Mouse (Mus musculus) left cerebral cortex, adult 2 months (tissue): ENCODE measurements around the gene Vcp. TPM values are rescaled to one million over a fixed set of nuclear protein-coding genes. Genes with fewer than 3 reads are reported as not detected.
"Not testable (repeated sequence)": the region's sequence is repeated elsewhere in the genome, so short reads cannot be mapped to it uniquely, and the experiment has no call there.

Experiments
- DNase-seq, 2 experiments: peaks; one replicate each; pipeline ENCODE4 v3.0.0; 2021 to 2022; ENCODE audit warnings: low spot score in 2 of 2, mixed read lengths in 1 of 2; ENCODE audit errors: extremely low spot score in 1 of 2
- H3K27ac ChIP-seq: fragments of 200-600 bp; 2 replicates; pipeline ENCODE4 v1.8.1; 2022
- H3K4me3 ChIP-seq: fragments of 200-600 bp; 2 replicates; pipeline ENCODE4 v1.8.1; 2022
- CTCF ChIP-seq: fragments of 200-600 bp; IDR thresholded peaks from 2 replicates; pipeline ENCODE4 v1.8.1; 2022; ENCODE audit warnings: antibody characterized with exemption, mild to moderate bottlenecking, moderate library complexity
- intact Hi-C: fragments of 180-260 bp; cut with DNase I; formaldehyde crosslinking; loops from one replicate; pipeline ENCODE4 v1.15.1; 2025
- long read RNA-seq, 2 experiments: library from polyadenylated mRNA; stranded (forward); transcript quantifications; one replicate each; pipeline ENCODE4 v2.0.0; 2021; ENCODE audit warnings: borderline mapping rate in 2 of 2
- total RNA-seq, 2 experiments: library from RNA; stranded (reverse); gene quantifications; 2 replicates each; pipeline ENCODE4 v1.2.3; 2021

Vcp gene
- 100 to 1,000 TPM; 179 to 186 TPM for total RNA-seq
- long read RNA-seq, experiment 1, transcript Vcp-201 (17 exons, 3,316 nt) = major isoform, 317 of 346 reads
- long read RNA-seq, experiment 1, partial matches to known transcripts = 12 of 346 reads
- long read RNA-seq, experiment 1, other reads (novel, unspliced or antisense) = 17 of 346 reads
- long read RNA-seq, experiment 2, transcript Vcp-201 (17 exons, 3,316 nt) = major isoform, 200 of 218 reads
- long read RNA-seq, experiment 2, partial matches to known transcripts = 9 of 218 reads
- long read RNA-seq, experiment 2, other reads (novel, unspliced or antisense) = 9 of 218 reads

DNA sequence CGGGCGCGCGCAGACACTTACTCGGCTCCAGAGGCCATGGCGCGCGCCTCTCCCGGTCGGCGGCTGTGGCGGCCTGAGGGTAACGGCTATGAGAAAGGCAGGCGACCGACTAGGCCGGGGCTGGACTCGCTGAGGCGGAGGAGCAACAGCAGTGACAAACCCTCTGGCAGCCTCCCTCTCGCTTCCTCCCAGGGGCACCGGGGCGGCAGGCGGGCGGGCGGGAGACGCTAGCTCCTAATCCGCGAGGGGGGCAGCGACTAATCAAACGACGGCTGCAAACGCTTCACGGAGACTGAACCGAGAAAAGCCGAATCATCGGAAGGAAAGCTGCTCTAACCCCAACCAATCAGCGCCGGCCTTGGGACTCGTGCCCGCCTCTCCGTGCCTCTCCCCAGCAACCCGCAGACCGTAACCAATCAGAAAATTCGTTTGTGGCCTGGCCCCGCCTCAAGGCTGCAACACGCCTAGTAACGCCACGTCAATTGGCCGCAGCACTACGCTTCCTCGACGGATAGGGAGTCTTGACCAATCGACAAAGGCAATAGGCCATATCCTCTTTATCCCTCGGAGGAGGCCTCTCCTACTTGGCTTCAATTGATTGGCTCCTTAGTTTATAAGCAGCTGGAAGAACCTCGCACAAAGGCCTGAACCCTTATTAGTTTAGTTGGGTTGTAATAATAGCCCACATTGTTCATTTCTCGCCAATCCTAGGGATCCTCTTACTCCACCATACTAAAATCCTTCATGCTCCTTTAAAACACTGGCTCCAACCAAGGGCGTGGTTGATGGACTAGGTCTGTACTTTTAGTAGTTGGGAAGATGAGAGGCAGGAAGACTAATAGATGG is at the start of gene Vcp:
Vcp (minus strand) TSS at position 367 of the 846 bp plus-strand sequence.
- DNase-seq = peak; percentile 99
- intact Hi-C loops = not testable (repeated sequence)
- H3K27ac ChIP-seq = peak within 1 kb of the TSS; percentile 97

DNA sequence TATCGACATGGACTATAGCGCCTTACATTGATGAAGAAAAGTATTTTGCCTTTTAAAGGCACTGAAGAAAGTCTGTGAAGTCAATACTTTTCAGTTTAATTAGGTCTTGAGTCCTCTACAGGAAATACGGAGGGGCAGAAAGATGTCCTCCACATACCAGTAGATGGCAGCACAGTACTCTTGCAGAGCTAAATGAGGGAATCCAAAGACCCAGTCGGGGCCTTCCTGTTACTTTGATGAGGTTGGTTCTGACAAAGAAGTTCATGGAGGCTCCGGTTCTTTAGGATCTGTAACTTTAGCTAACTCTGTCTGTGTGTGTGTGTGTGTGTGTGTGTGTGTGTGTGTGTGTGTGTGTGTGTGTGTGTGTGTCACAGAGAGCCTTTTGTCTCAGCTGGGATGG is 46.9 kb upstream of the Vcp start:
- Histone ChIP-seq H3K4me3 (no peak overlapping the region; the same call in 1 of the 2 replicates), H3K27ac (0 out of 2 replicates have a peak overlapping the region, but pooled peaks have one; percentile 30)
- peak; percentile 87 for TF ChIP-seq CTCF
- intact Hi-C loops = loop anchor here (2.0 to 10.0 kb wide), 6 partner anchors 68 to 518 kb away; partner anchors contain the start of genes Arhgef39, Ccdc107, Creb3 and Tln1
- peak; percentile 54 to 68 for DNase-seq

More for the DNA sequence above, at the start of gene Vcp:
- H3K4me3 ChIP-seq = peak within 1 kb of the TSS; percentile 81

DNA sequence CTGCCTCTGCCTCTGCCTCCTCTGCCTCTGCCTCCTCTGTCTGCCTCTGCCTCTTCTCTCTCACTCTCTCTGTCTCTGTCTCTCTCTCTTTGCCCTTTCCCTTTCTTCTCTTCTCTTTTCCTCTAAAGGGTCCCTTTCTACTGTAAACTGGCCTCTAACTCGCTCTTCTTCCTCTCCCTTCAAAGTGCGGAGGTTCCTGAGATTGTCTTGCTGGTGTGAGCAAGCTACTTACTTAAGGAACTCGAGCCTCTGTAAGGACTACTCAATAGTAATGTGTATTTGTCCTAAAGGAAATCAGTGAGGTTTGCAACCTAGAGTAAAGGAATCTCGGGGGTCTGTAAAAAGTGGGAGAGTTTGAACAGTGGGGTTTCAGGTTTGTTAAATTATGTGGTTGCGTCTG is 46.3 kb upstream of the Vcp start:
- peak overlapping the region; percentile 30; the same call in 1 of the 2 replicates for H3K27ac ChIP-seq

DNA sequence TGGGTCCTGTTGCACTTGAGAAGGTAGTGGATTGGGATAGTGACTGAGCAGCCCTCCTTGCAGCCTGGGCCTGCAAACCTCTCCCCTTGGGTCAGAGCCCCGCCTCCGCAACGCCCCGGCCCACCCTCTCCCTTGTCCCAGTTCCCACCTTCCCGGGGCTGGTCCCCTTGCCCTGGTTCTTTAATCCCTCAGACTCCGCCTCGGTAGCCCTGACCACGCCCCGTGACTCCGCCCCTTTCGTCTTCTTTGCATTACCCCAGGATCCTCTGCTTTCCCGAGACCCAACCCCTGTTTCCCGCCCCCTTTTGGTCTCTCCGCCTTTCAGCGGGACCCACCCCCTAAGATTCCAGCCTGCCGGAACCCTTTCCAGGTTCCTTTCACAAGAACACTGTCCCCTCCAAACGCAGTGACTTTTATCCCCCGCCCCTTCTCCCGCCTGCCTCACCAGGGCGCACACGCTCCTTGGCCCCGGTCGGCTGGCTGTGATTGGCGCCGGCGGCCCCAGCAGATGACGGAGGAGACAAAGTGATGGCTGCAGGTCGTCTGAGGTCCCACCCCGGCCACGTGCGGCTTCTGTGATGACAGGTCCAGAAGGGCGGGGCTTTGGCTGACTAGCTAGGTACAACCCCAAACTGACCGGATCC is 45.5 kb upstream of the Vcp start, which contains the start of gene Fam214b:
Fam214b (minus strand) TSS at position 562 of the 644 bp plus-strand sequence.
- intact Hi-C loops = loop anchor here (2.0 to 10.0 kb wide), 6 partner anchors 69 to 519 kb away; partner anchors contain the start of genes Arhgef39, Ccdc107, Creb3 and Tln1
- Histone ChIP-seq H3K27ac (peak within 1 kb of the TSS; percentile 83), H3K4me3 (peak within 1 kb of the TSS; percentile 82)
- peak; percentile 90 to 91 for DNase-seq
- no peak for TF ChIP-seq CTCF

More for the DNA sequence above, 46.3 kb upstream of the Vcp start:
- DNase-seq = no peak
- H3K4me3 ChIP-seq = no peak overlapping the region
- intact Hi-C loops = loop anchor here (2.0 to 10.0 kb wide), 6 partner anchors 68 to 518 kb away; partner anchors contain the start of genes Arhgef39, Ccdc107, Creb3 and Tln1
- TF ChIP-seq CTCF = no peak

DNA sequence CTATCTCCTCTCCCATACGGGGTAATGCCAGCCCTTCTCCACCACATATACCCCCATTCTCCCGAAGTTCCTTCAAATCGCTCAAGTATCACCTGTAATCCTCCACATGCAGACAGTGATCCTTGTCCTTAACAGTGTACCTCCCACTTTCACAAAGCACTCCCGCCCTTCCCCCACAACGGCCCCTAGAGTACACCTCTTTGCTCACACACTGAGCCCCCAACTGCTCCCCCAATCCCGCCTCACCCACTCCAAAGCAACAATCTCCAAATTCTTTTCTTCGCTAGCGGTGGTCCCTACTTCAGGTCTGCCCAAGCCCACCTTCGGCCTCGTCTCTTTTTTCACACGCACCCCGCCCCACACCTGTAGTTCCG is 45.0 kb upstream of the Vcp start:
- Histone ChIP-seq H3K4me3 (peak overlapping the region; percentile 82), H3K27ac (peak overlapping the region; percentile 72)
- intact Hi-C loops = loop anchor here (5.0 to 10.0 kb wide), 4 partner anchors 362 to 520 kb away; partner anchors contain the start of genes Arhgef39, Ccdc107, Creb3 and Tln1
- DNase-seq = no peak
- TF ChIP-seq CTCF = no peak

DNA sequence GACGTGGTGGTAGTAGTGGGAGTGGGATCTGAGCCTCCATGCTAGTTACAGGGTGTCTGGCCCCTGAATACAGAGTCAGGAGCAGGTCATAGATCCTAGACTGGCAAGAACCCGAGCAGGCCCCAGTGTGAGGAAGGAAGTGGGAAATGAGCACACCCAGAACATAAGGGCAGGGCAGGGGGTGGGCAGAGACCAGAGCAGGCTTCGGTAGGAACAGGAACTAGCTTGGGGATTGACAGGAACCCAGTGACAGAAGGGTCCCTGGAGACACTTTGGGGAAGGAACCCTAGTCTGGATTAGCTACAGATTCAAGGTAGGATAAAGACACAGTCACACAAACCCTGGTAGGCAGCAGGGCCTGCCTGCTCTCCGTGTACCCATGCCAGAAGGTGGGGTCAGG is 44.4 kb upstream of the Vcp start:
- Histone ChIP-seq H3K27ac (peak overlapping the region; percentile 72), H3K4me3 (peak overlapping the region; percentile 82)
- DNase-seq = peak in 1 of 2 experiments; percentile 21
- intact Hi-C loops = loop anchor here (5.0 to 10.0 kb wide), 4 partner anchors 363 to 520 kb away; partner anchors contain the start of genes Arhgef39, Ccdc107, Creb3 and Tln1
- no peak for TF ChIP-seq CTCF

DNA sequence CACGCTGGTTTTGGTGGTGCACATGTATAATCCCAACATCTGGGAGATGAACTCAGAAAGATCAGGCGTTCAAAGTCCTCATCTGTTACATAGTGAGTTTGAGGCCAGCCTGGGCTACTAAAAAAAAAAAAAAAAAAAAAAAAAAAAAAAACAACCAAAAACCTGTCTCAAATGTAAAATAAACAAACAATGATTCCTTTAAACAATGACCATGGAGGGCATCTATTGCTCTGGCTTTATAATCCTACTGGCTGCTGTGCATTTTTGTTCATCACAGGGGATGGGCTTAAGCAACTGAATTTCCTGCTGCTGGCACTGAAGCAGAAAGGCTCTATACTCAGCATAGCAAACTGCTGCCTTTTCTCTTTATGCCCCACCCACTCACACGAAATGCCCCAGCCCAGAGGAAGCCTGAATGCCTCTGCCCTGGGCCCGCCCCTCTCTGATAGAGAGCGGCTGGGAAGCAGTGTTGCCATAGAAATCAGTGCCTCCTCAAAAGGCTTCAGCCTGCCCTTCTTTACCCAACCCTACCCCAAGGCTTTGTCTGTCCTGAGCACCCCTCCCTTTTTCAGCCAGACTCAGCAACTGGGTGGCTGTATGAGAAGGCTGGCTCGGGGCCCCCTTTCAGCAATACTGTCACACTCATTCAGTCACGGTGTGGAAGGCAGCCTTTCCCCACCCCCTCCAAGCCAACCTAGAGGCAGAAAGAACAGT is 43.5 kb upstream of the Vcp start:
- DNase-seq = peak in 1 of 2 experiments; percentile 55
- intact Hi-C loops = loop anchor here (10.0 kb wide), 2 partner anchors 451 to 521 kb away; partner anchors contain the start of genes Arhgef39, Ccdc107, Creb3 and Tln1
- peak overlapping the region; percentile 72 for H3K27ac ChIP-seq
- H3K4me3 ChIP-seq = no peak overlapping the region
- no peak for TF ChIP-seq CTCF

DNA sequence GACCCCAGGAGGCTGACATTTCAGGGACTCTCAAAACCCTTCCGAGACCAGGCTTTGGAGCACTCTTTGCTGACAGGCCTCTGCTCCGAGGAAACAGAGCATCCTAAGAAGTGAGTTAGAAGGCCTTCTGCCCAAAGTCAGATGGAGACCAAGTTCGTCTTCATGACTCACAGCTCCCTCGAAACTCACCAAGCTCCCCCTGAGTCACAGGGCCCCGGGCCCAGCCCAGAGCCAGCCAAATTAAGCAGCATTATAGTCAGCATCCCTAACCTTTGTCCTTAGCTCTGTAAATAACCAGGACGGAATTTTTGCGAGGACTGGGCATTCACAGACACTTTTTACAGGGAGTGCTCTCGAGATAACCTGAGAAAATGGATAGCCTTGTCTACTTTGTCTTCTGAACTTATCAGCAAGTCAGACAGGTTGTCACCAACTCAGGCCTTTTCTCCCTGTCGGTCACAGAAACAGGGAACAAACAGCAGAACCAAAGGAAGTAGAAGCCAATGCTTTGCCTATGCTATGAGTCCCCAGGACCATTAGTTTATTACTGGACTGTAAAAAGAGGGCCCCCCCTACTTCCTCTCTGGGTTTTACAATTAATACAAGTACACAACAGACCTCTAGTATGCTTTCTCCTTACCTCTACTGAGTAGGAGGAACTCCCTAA is 40.7 kb upstream of the Vcp start:
- intact Hi-C loops = loop anchor here (10.0 kb wide), 2 partner anchors 454 to 524 kb away; partner anchors contain the start of genes Arhgef39, Ccdc107, Creb3 and Tln1
- H3K4me3 ChIP-seq = no peak overlapping the region
- no peak for DNase-seq
- TF ChIP-seq CTCF = no peak
- no peak overlapping the region for H3K27ac ChIP-seq

DNA sequence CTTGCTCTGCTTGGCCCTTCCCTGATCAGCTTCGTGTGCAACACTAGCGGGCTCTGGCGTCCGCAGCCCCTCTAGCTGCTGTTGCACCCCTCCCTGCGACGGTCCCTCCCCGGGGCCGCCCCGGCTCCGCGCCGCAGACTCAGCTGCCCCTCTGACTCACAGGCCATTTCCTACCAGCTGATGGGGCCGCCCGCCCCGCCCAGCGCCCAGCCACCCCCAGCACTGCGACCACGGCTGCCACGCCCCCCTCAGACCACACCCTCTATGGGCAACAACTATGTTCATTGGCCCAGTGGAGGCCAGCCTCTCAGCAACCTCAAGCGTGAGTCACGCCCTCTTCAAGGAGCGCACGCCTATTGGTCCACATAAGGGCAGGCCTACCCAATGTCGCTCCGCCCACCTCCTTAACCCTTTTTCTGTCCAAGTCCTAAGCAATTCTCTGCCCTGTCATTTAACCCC is 39.8 kb upstream of the Vcp start:
- TF ChIP-seq CTCF = no peak
- Histone ChIP-seq H3K4me3 (peak overlapping the region; percentile 81), H3K27ac (peak overlapping the region; percentile 54)
- intact Hi-C loops = loop anchor here (10.0 kb wide), 2 partner anchors 455 to 525 kb away; partner anchors contain the start of genes Arhgef39, Ccdc107, Creb3 and Tln1
- peak; percentile 91 to 93 for DNase-seq

DNA sequence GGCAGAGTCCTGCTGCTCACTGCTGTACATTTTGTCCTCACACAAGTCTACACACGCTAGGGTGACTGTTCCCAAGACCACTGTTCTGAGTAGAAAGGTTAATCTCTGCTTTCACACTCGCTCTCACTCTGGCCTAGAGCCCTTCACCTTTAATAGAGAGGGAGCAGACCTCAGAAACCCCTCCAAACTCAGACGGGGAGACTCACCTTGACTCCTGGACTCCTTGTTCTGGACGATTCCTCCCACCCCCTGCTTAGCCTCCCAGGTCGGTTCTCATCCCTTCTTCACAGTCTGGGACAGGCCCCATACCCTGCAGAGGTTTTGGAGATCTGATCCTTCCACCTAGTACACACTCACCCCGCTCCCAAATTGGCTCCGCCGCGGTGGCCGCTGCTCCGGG is 39.3 kb upstream of the Vcp start:
- peak overlapping the region; percentile 54 for H3K27ac ChIP-seq
- intact Hi-C loops = loop anchor here (10.0 kb wide), 2 partner anchors 455 to 525 kb away; partner anchors contain the start of genes Arhgef39, Ccdc107, Creb3 and Tln1
- peak in 1 of 2 experiments; percentile 10 for DNase-seq

More for the DNA sequence above, 39.3 kb upstream of the Vcp start:
- TF ChIP-seq CTCF = no peak
- H3K4me3 ChIP-seq = peak overlapping the region; percentile 81
